ENCODE assay signal across 10 mouse cellular contexts in genomic region chr7:28727649-28728340, GRCm38 (mm10). TPM values are rescaled to one million over a fixed set of nuclear protein-coding genes. Genes with fewer than 3 reads are reported as not detected.
DNase-seq lines count a peak whose midpoint lies in the region; ATAC-seq and TF ChIP-seq lines count a peak whose summit lies in the region.
"Had no signal": no experiment of that assay in that cellular context is flagged by ENCODE, and none has a peak within 500 bp of the region (broad histone marks: within the 10 kb centered on the region; RNA-seq: fewer than 3 reads in every experiment).

No protein-coding gene starts in this region.

- TF ChIP-seq POLR2A in MEL (IDR thresholded peaks at IDR 0.05; ENCODE audit: control insufficient read depth in 1 of 2, insufficient read depth in 1 of 2, low read depth in 1 of 2, low read length in 2 of 2, poor library complexity in 1 of 2) = no peak

- H3K36me3 ChIP-seq in heart, postnatal 0 days (replicated peaks; ENCODE audit: control insufficient read depth, insufficient read depth, low read length) = no peaks in the 10 kb centered on the region
- peaks cover 26% of the 10 kb centered on the region for H3K36me3 ChIP-seq in heart, embryonic 10.5 days
- no peaks in the 10 kb centered on the region for H3K36me3 ChIP-seq in MEL (ENCODE audit: control insufficient read depth in 1 of 2, insufficient read depth in 2 of 2, low read length in 2 of 2)
- H3K36me3 ChIP-seq in midbrain, embryonic 11.5 days (ENCODE audit: control insufficient read depth, insufficient read depth, low read length) = no peaks in the 10 kb centered on the region

- H3K9me3 ChIP-seq in heart, postnatal 0 days (replicated peaks; ENCODE audit: control insufficient read depth, low read length) = peaks cover 12% of the 10 kb centered on the region
- no peaks in the 10 kb centered on the region for H3K9me3 ChIP-seq in heart, embryonic 10.5 days
- H3K9me3 ChIP-seq in MEL (replicated peaks; ENCODE audit: insufficient read depth, low read length) = no peaks in the 10 kb centered on the region
- no peaks in the 10 kb centered on the region for H3K9me3 ChIP-seq in midbrain, embryonic 11.5 days (ENCODE audit: control insufficient read depth, low read length)

- DNase-seq in heart, postnatal 0 days (ENCODE audit: low spot score) = peak; percentile 30
- no peak for DNase-seq in heart, embryonic 10.5 days (ENCODE audit: low spot score)
- peak; percentile 40 for DNase-seq in MEL (ENCODE audit: low read depth, low spot score)
- peak; percentile 14 to 35 for DNase-seq in gastrocnemius, adult 8-10 months (ENCODE audit: low spot score in 2 of 2)
- DNase-seq in midbrain, embryonic 11.5 days (ENCODE audit: low spot score, missing footprints) = peak; percentile 84
- no peak for DNase-seq in urinary bladder, adult 18-20 months (ENCODE audit: low spot score in 2 of 2)
- no peak for DNase-seq in heart, adult 9 months (ENCODE audit: low spot score in 2 of 2)
- DNase-seq in MN1 (ENCODE audit: low spot score) = no peak

- no peak for TF ChIP-seq RAD21 in MEL (IDR thresholded peaks at IDR 0.05; ENCODE audit: low read depth, low read length)

- peak; percentile 58 for ATAC-seq in heart, postnatal 0 days (ENCODE audit: insufficient read depth, low read depth)
- no peak for ATAC-seq in midbrain, embryonic 11.5 days (ENCODE audit: low FRiP score)
- ATAC-seq: activated CD4-positive, CD25-positive, alpha-beta regulatory T cell, adult 4 months had no signal

- no peak overlapping the region for H3K27ac ChIP-seq in heart, postnatal 0 days (ENCODE audit: low read depth)
- no peak overlapping the region for H3K27ac ChIP-seq in heart, embryonic 10.5 days
- no peak overlapping the region for H3K27ac ChIP-seq in MEL (ENCODE audit: control insufficient read depth, low read depth, low read length)
- H3K27ac ChIP-seq in midbrain, embryonic 11.5 days (ENCODE audit: low read depth, low read length) = no peak overlapping the region
- H3K27ac ChIP-seq: heart, embryonic 15.5 days had no signal

- H3K27me3 ChIP-seq in heart, postnatal 0 days (ENCODE audit: control insufficient read depth, insufficient read depth, low read length) = no peaks in the 10 kb centered on the region
- H3K27me3 ChIP-seq in heart, embryonic 10.5 days (ENCODE audit: insufficient read depth, poor library complexity, severe bottlenecking) = peaks cover 6% of the 10 kb centered on the region; the same call in 1 of the 2 replicates
- H3K27me3 ChIP-seq in MEL (ENCODE audit: control insufficient read depth in 1 of 2, insufficient read depth in 2 of 2, low read length in 2 of 2) = no peaks in the 10 kb centered on the region
- H3K27me3 ChIP-seq in midbrain, embryonic 11.5 days (ENCODE audit: control insufficient read depth, insufficient read depth, low read length) = peaks cover 3% of the 10 kb centered on the region
- H3K27me3 ChIP-seq: heart, embryonic 15.5 days had no signal

- no peak overlapping the region for H3K9ac ChIP-seq in heart, postnatal 0 days (replicated peaks; ENCODE audit: low read depth, low read length)
- H3K9ac ChIP-seq in MEL (ENCODE audit: control insufficient read depth, low read depth, low read length, poor library complexity, severe bottlenecking) = no peak overlapping the region
- no peak overlapping the region for H3K9ac ChIP-seq in midbrain, embryonic 11.5 days (ENCODE audit: low read length)
- H3K9ac ChIP-seq: heart, embryonic 15.5 days had no signal

- H3K79me2 ChIP-seq in MEL (ENCODE audit: control insufficient read depth, insufficient read depth, low read length, poor library complexity) = no peaks in the 10 kb centered on the region

- 51% methylated on average over 10 of the region's 10 CpGs for WGBS in heart, postnatal 0 days
- 57% methylated on average over 10 of the region's 10 CpGs for WGBS in heart, embryonic 10.5 days
- WGBS in midbrain, embryonic 11.5 days = 58% methylated on average over 10 of the region's 10 CpGs

- no peak for TF ChIP-seq EP300 in heart, postnatal 0 days (IDR thresholded peaks at IDR 0.05; ENCODE audit: low read depth)
- TF ChIP-seq EP300 in MEL (IDR thresholded peaks at IDR 0.05; ENCODE audit: low read depth in 1 of 2, low read length in 2 of 2) = no peak

- H3K4me1 ChIP-seq in heart, postnatal 0 days (ENCODE audit: control insufficient read depth, insufficient read depth) = peaks cover 6% of the 10 kb centered on the region
- H3K4me1 ChIP-seq in heart, embryonic 10.5 days = peaks cover 7% of the 10 kb centered on the region
- no peaks in the 10 kb centered on the region for H3K4me1 ChIP-seq in MEL (ENCODE audit: control insufficient read depth in 1 of 2, insufficient read depth in 2 of 2, low read length in 2 of 2)
- H3K4me1 ChIP-seq in midbrain, embryonic 11.5 days (ENCODE audit: control insufficient read depth, insufficient read depth, low read length) = peaks cover under 1% of the 10 kb centered on the region; the same call in 1 of the 2 replicates

- TF ChIP-seq CTCF in heart, postnatal 0 days (IDR thresholded peaks at IDR 0.05; ENCODE audit: low read depth) = peak; percentile 40
- TF ChIP-seq CTCF in MEL (IDR thresholded peaks at IDR 0.05 in 2 of 3, conservative IDR thresholded peaks at IDR 0.05 in 1 of 3; ENCODE audit: control insufficient read depth in 1 of 3, insufficient read depth in 1 of 3, low read depth in 2 of 3, low read length in 3 of 3, poor library complexity in 1 of 3, severe bottlenecking in 1 of 3) = peak; percentile 49 to 72 (median 56)

- no peak overlapping the region for H3K4me2 ChIP-seq in heart, postnatal 0 days (ENCODE audit: low read depth, low read length)
- H3K4me2 ChIP-seq in midbrain, embryonic 11.5 days = no peak overlapping the region
- H3K4me2 ChIP-seq: heart, embryonic 15.5 days had no signal

- no peak overlapping the region for H3K4me3 ChIP-seq in heart, postnatal 0 days (ENCODE audit: low read depth, low read length)
- H3K4me3 ChIP-seq in heart, embryonic 10.5 days = no peak overlapping the region
- no peak overlapping the region for H3K4me3 ChIP-seq in MEL (ENCODE audit: control insufficient read depth in 1 of 2, insufficient read depth in 1 of 2, low read depth in 2 of 2, low read length in 2 of 2)
- no peak overlapping the region for H3K4me3 ChIP-seq in midbrain, embryonic 11.5 days (ENCODE audit: low read depth, low read length)
- H3K4me3 ChIP-seq: heart, embryonic 15.5 days had no signal

RNA-seq across cellular contexts. Expression of gene Fbxo17, which starts 11.2 kb away (rescaled TPM):
- total RNA-seq in heart, postnatal 0 days (2014; rRNA removed; ENCODE audit: low replicate concordance) = 4.7 and 7.8 TPM in 2 replicates
- polyA plus RNA-seq in heart, postnatal 0 days (2015; fragmentation: Nextera tagmentation; extraction: Ambion mirVana) = 4.5 and 5.1 TPM in 2 replicates
- 13.4 and 13.6 TPM in 2 replicates for polyA plus RNA-seq in heart, embryonic 10.5 days (2016; fragmentation: Nextera tagmentation; extraction: Ambion mirVana)
- 0.10 TPM in 1 of 2 replicates, not detected in the other for total RNA-seq in MEL (2012; rRNA removed)
- polyA plus RNA-seq in MEL (2012; ENCODE audit: insufficient read depth in 1 of 2, insufficient read length in 2 of 2, low read depth in 1 of 2, low replicate concordance in 2 of 2, missing spikeins in 1 of 2) = under 1 TPM in 1 of 2 experiments, not detected in 1; 0.43 TPM
- total RNA-seq in gastrocnemius, adult 8-10 months (2022) = 1 to 10 TPM; 4.0 to 7.0 (median 5.6) TPM
- polyA plus RNA-seq in midbrain, embryonic 11.5 days (2014; fragmentation: Nextera tagmentation; extraction: Ambion mirVana) = 5.8 and 6.0 TPM in 2 replicates

RNA-seq across cellular contexts. Expression of gene Mrps12, which starts 13.8 kb away (rescaled TPM):
- total RNA-seq in heart, postnatal 0 days (2014; rRNA removed; ENCODE audit: low replicate concordance) = 73.9 and 95.4 TPM in 2 replicates
- polyA plus RNA-seq in heart, postnatal 0 days (2015; fragmentation: Nextera tagmentation; extraction: Ambion mirVana) = 133 and 134 TPM in 2 replicates
- 132 and 168 TPM in 2 replicates for polyA plus RNA-seq in heart, embryonic 10.5 days (2016; fragmentation: Nextera tagmentation; extraction: Ambion mirVana)
- total RNA-seq in MEL (2012; rRNA removed) = 137 and 141 TPM in 2 replicates
- 100 to 1,000 TPM in 1 of 2 experiments, not detected in 1; 126 TPM for polyA plus RNA-seq in MEL (2012; ENCODE audit: insufficient read depth in 1 of 2, insufficient read length in 2 of 2, low read depth in 1 of 2, low replicate concordance in 2 of 2, missing spikeins in 1 of 2)
- 10 to 100 TPM; 36.1 to 42.4 (median 40.5) TPM for total RNA-seq in gastrocnemius, adult 8-10 months (2022)
- 127 and 135 TPM in 2 replicates for polyA plus RNA-seq in midbrain, embryonic 11.5 days (2014; fragmentation: Nextera tagmentation; extraction: Ambion mirVana)

RNA-seq across cellular contexts. Expression of gene Sars2, which starts 14.0 kb away (rescaled TPM):
- 22.6 and 33.4 TPM in 2 replicates for total RNA-seq in heart, postnatal 0 days (2014; rRNA removed; ENCODE audit: low replicate concordance)
- 15.8 and 17.0 TPM in 2 replicates for polyA plus RNA-seq in heart, postnatal 0 days (2015; fragmentation: Nextera tagmentation; extraction: Ambion mirVana)
- polyA plus RNA-seq in heart, embryonic 10.5 days (2016; fragmentation: Nextera tagmentation; extraction: Ambion mirVana) = 30.7 and 32.2 TPM in 2 replicates
- 19.2 and 21.3 TPM in 2 replicates for total RNA-seq in MEL (2012; rRNA removed)
- 10 to 100 TPM in 1 of 2 experiments, not detected in 1; 51.4 TPM for polyA plus RNA-seq in MEL (2012; ENCODE audit: insufficient read depth in 1 of 2, insufficient read length in 2 of 2, low read depth in 1 of 2, low replicate concordance in 2 of 2, missing spikeins in 1 of 2)
- total RNA-seq in gastrocnemius, adult 8-10 months (2022) = 10 to 100 TPM; 12.3 to 13.5 (median 12.6) TPM
- 25.9 and 27.7 TPM in 2 replicates for polyA plus RNA-seq in midbrain, embryonic 11.5 days (2014; fragmentation: Nextera tagmentation; extraction: Ambion mirVana)

RNA-seq across cellular contexts. Expression of gene Ccer2, which starts 28.2 kb away (rescaled TPM):
- not detected in 2 replicates for total RNA-seq in heart, postnatal 0 days (2014; rRNA removed; ENCODE audit: low replicate concordance)
- polyA plus RNA-seq in heart, postnatal 0 days (2015; fragmentation: Nextera tagmentation; extraction: Ambion mirVana) = not detected in 2 replicates
- polyA plus RNA-seq in heart, embryonic 10.5 days (2016; fragmentation: Nextera tagmentation; extraction: Ambion mirVana) = not detected in 2 replicates
- not detected in 2 replicates for total RNA-seq in MEL (2012; rRNA removed)
- under 1 TPM in 1 of 2 experiments, not detected in 1; 0.11 TPM for polyA plus RNA-seq in MEL (2012; ENCODE audit: insufficient read depth in 1 of 2, insufficient read length in 2 of 2, low read depth in 1 of 2, low replicate concordance in 2 of 2, missing spikeins in 1 of 2)
- not detected for total RNA-seq in gastrocnemius, adult 8-10 months (2022)
- polyA plus RNA-seq in midbrain, embryonic 11.5 days (2014; fragmentation: Nextera tagmentation; extraction: Ambion mirVana) = not detected in 2 replicates
- polyA plus RNA-seq: activated CD4-positive, CD25-positive, alpha-beta regulatory T cell, adult 4 months; heart, embryonic 15.5 days had no signal

RNA-seq across cellular contexts. Expression of gene Fbxo27, which starts 35.1 kb away (rescaled TPM):
- total RNA-seq in heart, postnatal 0 days (2014; rRNA removed; ENCODE audit: low replicate concordance) = 0.73 and 0.93 TPM in 2 replicates
- 1.5 and 1.7 TPM in 2 replicates for polyA plus RNA-seq in heart, postnatal 0 days (2015; fragmentation: Nextera tagmentation; extraction: Ambion mirVana)
- 4.7 and 6.3 TPM in 2 replicates for polyA plus RNA-seq in heart, embryonic 10.5 days (2016; fragmentation: Nextera tagmentation; extraction: Ambion mirVana)
- not detected in 2 replicates for total RNA-seq in MEL (2012; rRNA removed)
- polyA plus RNA-seq in MEL (2012; ENCODE audit: insufficient read depth in 1 of 2, insufficient read length in 2 of 2, low read depth in 1 of 2, low replicate concordance in 2 of 2, missing spikeins in 1 of 2) = not detected
- under 1 TPM in 3 of 4 experiments, not detected in 1; 0.12 to 0.68 (median 0.13) TPM for total RNA-seq in gastrocnemius, adult 8-10 months (2022)
- 3.8 TPM in 2 replicates for polyA plus RNA-seq in midbrain, embryonic 11.5 days (2014; fragmentation: Nextera tagmentation; extraction: Ambion mirVana)

Comparison
In these comparisons a context has a peak if more than half of its experiments do, and no peak if none do; other contexts are left out.
1. DNase-seq: peak in heart, postnatal 0 days (single experiment), MEL (single experiment), gastrocnemius, adult 8-10 months (2 of 2) and midbrain, embryonic 11.5 days (single experiment); none in heart, embryonic 10.5 days (single experiment), urinary bladder, adult 18-20 months (0 of 2), heart, adult 9 months (0 of 2) and MN1 (single experiment).